Mouse (Mus musculus) limb, embryonic 10.5 days (tissue): ENCODE results near the gene Fkbp1b. TPM values are rescaled to one million over a fixed set of nuclear protein-coding genes. Genes with fewer than 3 reads are reported as not detected.

Source experiments
- polyA plus RNA-seq: library from polyadenylated mRNA; unstranded; fragments of >200 nt; fragmentation: Nextera tagmentation; extraction: Ambion mirVana; gene quantifications from 2 replicates; pipeline ENCODE4 v1.2.1, GENCODE M21; 2016

The Fkbp1b gene
- polyA plus RNA-seq, 1 experiment from 2014 or later: 7.9 TPM

Other genes starting within 250 kb of the Fkbp1b start
- gene Itsn2, start 249.0 kb downstream of the Fkbp1b start, polyA plus RNA-seq: 17.4 and 20.0 TPM in 2 replicates
- not detected in 2 replicates for gene Gm3625, start 248.7 kb downstream of the Fkbp1b start, polyA plus RNA-seq
- 0.13 and 0.14 TPM in 2 replicates for gene Fam228a, start 103.2 kb downstream of the Fkbp1b start, polyA plus RNA-seq
- gene Pfn4, start 72.6 kb downstream of the Fkbp1b start, polyA plus RNA-seq: 1.0 and 1.9 TPM in 2 replicates
- 1.2 and 1.4 TPM in 2 replicates for gene Fam228b, start 72.3 kb downstream of the Fkbp1b start, polyA plus RNA-seq
- gene Sf3b6, start 24.0 kb downstream of the Fkbp1b start, polyA plus RNA-seq: 278 and 297 TPM in 2 replicates
- 23.9 and 26.9 TPM in 2 replicates for gene Wdcp, start 1.7 kb upstream of the Fkbp1b start, polyA plus RNA-seq
- gene Mfsd2b, start 32.8 kb upstream of the Fkbp1b start, polyA plus RNA-seq: 4.4 and 4.5 TPM in 2 replicates
- 20.2 and 23.7 TPM in 2 replicates for gene Ubxn2a, start 66.1 kb upstream of the Fkbp1b start, polyA plus RNA-seq
- gene Atad2b, start 75.8 kb upstream of the Fkbp1b start, polyA plus RNA-seq: 11.1 and 13.5 TPM in 2 replicates